Mouse (Mus musculus): ENCODE results near the gene Frmd6. TPM values are rescaled to one million over a fixed set of nuclear protein-coding genes. Genes with fewer than 3 reads are reported as not detected.

Gene Frmd6
- total RNA-seq, 4 experiments from 2014 or later = 8.7 to 13.6 (median 11.3) TPM

Other genes starting within 250 kb of the Frmd6 start
- 100 to 1,000 TPM in 1 of 4 experiments, 10 to 100 TPM in 3; 91.7 to 107 (median 95.3) TPM for gene Actr10, start 112.3 kb downstream of the Frmd6 start, total RNA-seq (2022)
- 100 to 1,000 TPM; 242 to 262 (median 246) TPM for gene Psma3, start 149.1 kb downstream of the Frmd6 start, total RNA-seq (2022)
- 1 to 10 TPM; 6.7 to 8.4 (median 7.3) TPM for gene Arid4a, start 190.5 kb downstream of the Frmd6 start, total RNA-seq (2022)

All from gastrocnemius, adult 8-10 months (tissue).